ENCODE assay signal across 28 mouse cellular contexts in the genomic region with DNA sequence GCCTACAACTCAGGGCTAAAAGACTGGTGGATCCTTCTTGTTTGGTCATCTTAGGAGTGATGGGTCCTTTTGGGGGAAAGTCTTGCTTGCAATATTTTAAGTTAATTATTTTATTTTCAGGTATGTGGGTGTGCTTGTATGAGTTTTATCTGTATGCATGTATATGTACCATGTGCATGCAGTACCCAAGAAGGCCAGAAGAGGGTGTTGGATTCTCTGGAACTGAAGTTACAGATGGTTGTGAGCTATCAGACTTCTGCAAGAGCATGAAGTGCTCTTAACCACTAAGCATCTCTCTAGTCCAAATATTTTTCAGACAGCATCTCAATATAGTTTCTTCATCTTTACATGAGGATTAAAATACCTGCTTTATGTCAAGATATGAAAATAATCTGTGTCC.
DNase-seq lines count a peak whose midpoint lies in the region; ATAC-seq and TF ChIP-seq lines count a peak whose summit lies in the region.
"Had no signal": no experiment of that assay in that cellular context is flagged by ENCODE, and none has a peak within 500 bp of the region (broad histone marks: within the 10 kb centered on the region; RNA-seq: fewer than 3 reads in every experiment).

No protein-coding gene starts in this region.

- no peak overlapping the region for H3K9ac ChIP-seq in forebrain, postnatal 0 days
- H3K9ac ChIP-seq in forebrain, embryonic 16.5 days (replicated peaks; ENCODE audit: low read depth, low read length) = no peak overlapping the region
- no peak overlapping the region for H3K9ac ChIP-seq in midbrain, postnatal 0 days (replicated peaks; ENCODE audit: low read length, poor library complexity, severe bottlenecking)
- H3K9ac ChIP-seq: embryonic facial prominence, embryonic 13.5 days; forebrain, embryonic 15.5 days; heart, embryonic 15.5 days; hindbrain, embryonic 12.5 days; midbrain, embryonic 15.5 days had no signal

- H3K9me3 ChIP-seq in forebrain, postnatal 0 days (ENCODE audit: low read length) = no peaks in the 10 kb centered on the region
- 0 out of 2 replicates have a peak, but pooled peaks cover 2% of the 10 kb centered on the region for H3K9me3 ChIP-seq in forebrain, embryonic 16.5 days (ENCODE audit: control insufficient read depth, low read length)
- H3K9me3 ChIP-seq in midbrain, postnatal 0 days (ENCODE audit: low read length) = no peaks in the 10 kb centered on the region
- H3K9me3 ChIP-seq in midbrain, embryonic 10.5 days (replicated peaks) = peaks cover 15% of the 10 kb centered on the region; the same call in 1 of the 2 replicates
- H3K9me3 ChIP-seq: embryonic facial prominence, embryonic 13.5 days; hindbrain, embryonic 12.5 days; midbrain, embryonic 15.5 days had no signal

- DNase-seq in forebrain, postnatal 0 days = no peak
- no peak for DNase-seq in layer of hippocampus, adult 2 months (ENCODE audit: low spot score in 2 of 2)
- no peak for DNase-seq in layer of hippocampus, postnatal 25 days (ENCODE audit: extremely low spot score in 1 of 2, low spot score in 1 of 2)
- no peak for DNase-seq in midbrain, postnatal 0 days (ENCODE audit: low spot score)
- no peak for DNase-seq in midbrain, embryonic 10.5 days (ENCODE audit: low spot score)
- DNase-seq in right cerebral cortex, postnatal 4 days = no peak
- DNase-seq in cerebellum, postnatal 10 days = no peak
- DNase-seq: adrenal gland, postnatal 10 days; cerebellum, adult 11 months; cerebellum, adult 9-11 months; gastrocnemius, postnatal 10 days; heart, postnatal 36 days; kidney, postnatal 25 days; lung, postnatal 14 days; right cerebral cortex, adult 18-20 months; thymus, adult 2 months; thymus, postnatal 4 days had no signal

- no peaks in the 10 kb centered on the region for H3K27me3 ChIP-seq in forebrain, postnatal 0 days (ENCODE audit: insufficient read depth, low read length)
- H3K27me3 ChIP-seq in forebrain, embryonic 16.5 days (replicated peaks; ENCODE audit: control insufficient read depth, insufficient read depth, low read length) = no peaks in the 10 kb centered on the region
- H3K27me3 ChIP-seq in midbrain, postnatal 0 days (ENCODE audit: insufficient read depth, low read length) = no peaks in the 10 kb centered on the region
- H3K27me3 ChIP-seq in midbrain, embryonic 10.5 days (ENCODE audit: low read depth, poor library complexity, severe bottlenecking) = no peaks in the 10 kb centered on the region
- H3K27me3 ChIP-seq: CH12.LX; embryonic facial prominence, embryonic 13.5 days; forebrain, embryonic 15.5 days; heart, embryonic 15.5 days; hindbrain, embryonic 12.5 days; midbrain, embryonic 15.5 days had no signal

- H3K27ac ChIP-seq in forebrain, postnatal 0 days (ENCODE audit: low read depth, low read length) = no peak overlapping the region
- no peak overlapping the region for H3K27ac ChIP-seq in forebrain, embryonic 16.5 days (ENCODE audit: low read length)
- H3K27ac ChIP-seq in layer of hippocampus, adult 2 months = no peak overlapping the region
- no peak overlapping the region for H3K27ac ChIP-seq in midbrain, postnatal 0 days (ENCODE audit: low read depth, low read length)
- no peak overlapping the region for H3K27ac ChIP-seq in midbrain, embryonic 10.5 days (replicated peaks)
- H3K27ac ChIP-seq: embryonic facial prominence, embryonic 13.5 days; forebrain, embryonic 10.5 days; forebrain, embryonic 15.5 days; heart, embryonic 10.5 days; heart, embryonic 15.5 days; hindbrain, embryonic 12.5 days; hindbrain, postnatal 0 days; midbrain, embryonic 15.5 days had no signal

- no peak for ATAC-seq in forebrain, postnatal 0 days
- ATAC-seq in forebrain, embryonic 16.5 days = no peak
- no peak for ATAC-seq in midbrain, postnatal 0 days (ENCODE audit: low FRiP score)
- ATAC-seq: forebrain, embryonic 15.5 days; hindbrain, postnatal 0 days; intestine, embryonic 16.5 days; midbrain, embryonic 15.5 days had no signal

- TF ChIP-seq CTCF in forebrain, postnatal 0 days (IDR thresholded peaks at IDR 0.05; ENCODE audit: low read depth) = peak; percentile 26
- peak; percentile 50 for TF ChIP-seq CTCF in layer of hippocampus, adult 2 months (conservative IDR thresholded peaks at IDR 0.05)
- TF ChIP-seq CTCF in midbrain, postnatal 0 days (IDR thresholded peaks at IDR 0.05) = peak; percentile 35

- H3K36me3 ChIP-seq in forebrain, postnatal 0 days (ENCODE audit: insufficient read depth) = no peaks in the 10 kb centered on the region
- H3K36me3 ChIP-seq in forebrain, embryonic 16.5 days (ENCODE audit: control insufficient read depth, insufficient read depth) = no peaks in the 10 kb centered on the region
- no peaks in the 10 kb centered on the region for H3K36me3 ChIP-seq in midbrain, postnatal 0 days (ENCODE audit: insufficient read depth, low read length)
- peaks cover 18% of the 10 kb centered on the region for H3K36me3 ChIP-seq in midbrain, embryonic 10.5 days
- H3K36me3 ChIP-seq: embryonic facial prominence, embryonic 13.5 days; forebrain, embryonic 15.5 days; heart, embryonic 15.5 days; midbrain, embryonic 15.5 days had no signal

- H3K4me1 ChIP-seq in forebrain, postnatal 0 days (ENCODE audit: insufficient read depth) = no peaks in the 10 kb centered on the region
- no peaks in the 10 kb centered on the region for H3K4me1 ChIP-seq in forebrain, embryonic 16.5 days (replicated peaks; ENCODE audit: control insufficient read depth, insufficient read depth, low read length)
- no peaks in the 10 kb centered on the region for H3K4me1 ChIP-seq in midbrain, postnatal 0 days (ENCODE audit: insufficient read depth, low read length)
- peaks cover 36% of the 10 kb centered on the region for H3K4me1 ChIP-seq in midbrain, embryonic 10.5 days
- H3K4me1 ChIP-seq: embryonic facial prominence, embryonic 13.5 days; forebrain, embryonic 15.5 days; midbrain, embryonic 15.5 days had no signal

- no peak overlapping the region for H3K4me3 ChIP-seq in forebrain, postnatal 0 days (ENCODE audit: low read depth, low read length)
- H3K4me3 ChIP-seq in forebrain, embryonic 16.5 days (replicated peaks; ENCODE audit: low read length) = no peak overlapping the region
- H3K4me3 ChIP-seq in layer of hippocampus, adult 2 months = no peak overlapping the region
- no peak overlapping the region for H3K4me3 ChIP-seq in midbrain, postnatal 0 days (ENCODE audit: low read depth, low read length)
- no peak overlapping the region for H3K4me3 ChIP-seq in midbrain, embryonic 10.5 days
- H3K4me3 ChIP-seq: embryonic facial prominence, embryonic 13.5 days; forebrain, embryonic 10.5 days; forebrain, embryonic 15.5 days; heart, embryonic 10.5 days; heart, embryonic 15.5 days; hindbrain, embryonic 12.5 days; midbrain, embryonic 15.5 days had no signal

- H3K4me2 ChIP-seq in forebrain, postnatal 0 days (ENCODE audit: low read depth) = no peak overlapping the region
- no peak overlapping the region for H3K4me2 ChIP-seq in forebrain, embryonic 16.5 days (ENCODE audit: low read length)
- no peak overlapping the region for H3K4me2 ChIP-seq in midbrain, postnatal 0 days (ENCODE audit: low read depth, low read length, poor library complexity, severe bottlenecking)
- H3K4me2 ChIP-seq: embryonic facial prominence, embryonic 13.5 days; forebrain, embryonic 15.5 days; heart, embryonic 15.5 days; hindbrain, embryonic 12.5 days; midbrain, embryonic 15.5 days had no signal
